24 mouse cellular contexts compared by ENCODE assay signal in genomic region chr17:43128908-43129533, GRCm38 (mm10).
DNase-seq lines count a peak whose midpoint lies in the region; ATAC-seq and TF ChIP-seq lines count a peak whose summit lies in the region.
"Had no signal": no experiment of that assay in that cellular context is flagged by ENCODE, and none has a peak within 500 bp of the region (broad histone marks: within the 10 kb centered on the region; RNA-seq: fewer than 3 reads in every experiment).

No protein-coding gene starts in this region.

- H3K4me1 ChIP-seq in limb, embryonic 13.5 days = no peaks in the 10 kb centered on the region
- H3K4me1 ChIP-seq in limb, embryonic 10.5 days = no peaks in the 10 kb centered on the region
- H3K4me1 ChIP-seq in limb, embryonic 14.5 days (ENCODE audit: control insufficient read depth, insufficient read depth, low read length) = no peaks in the 10 kb centered on the region
- H3K4me1 ChIP-seq: embryonic facial prominence, embryonic 10.5 days; embryonic facial prominence, embryonic 12.5 days; forebrain, embryonic 13.5 days; forebrain, embryonic 15.5 days had no signal

- no peak overlapping the region for H3K4me3 ChIP-seq in limb, embryonic 13.5 days
- H3K4me3 ChIP-seq in limb, embryonic 10.5 days = no peak overlapping the region
- H3K4me3 ChIP-seq in limb, embryonic 14.5 days (replicated peaks; ENCODE audit: low read length) = no peak overlapping the region
- H3K4me3 ChIP-seq: embryonic facial prominence, embryonic 10.5 days; embryonic facial prominence, embryonic 12.5 days; forebrain, embryonic 13.5 days; forebrain, embryonic 15.5 days had no signal

- WGBS in limb, embryonic 13.5 days = 68% methylated on average over 7 of the region's 7 CpGs
- WGBS in limb, embryonic 10.5 days = 87% methylated on average over 7 of the region's 7 CpGs
- WGBS in limb, embryonic 14.5 days = 68% methylated on average over 7 of the region's 7 CpGs

- no peak overlapping the region for H3K27ac ChIP-seq in limb, embryonic 13.5 days
- H3K27ac ChIP-seq in limb, embryonic 10.5 days = no peak overlapping the region
- no peak overlapping the region for H3K27ac ChIP-seq in limb, embryonic 14.5 days (replicated peaks; ENCODE audit: low read depth, low read length)
- H3K27ac ChIP-seq: embryonic facial prominence, embryonic 10.5 days; embryonic facial prominence, embryonic 12.5 days; forebrain, embryonic 13.5 days; forebrain, embryonic 15.5 days had no signal

- H3K36me3 ChIP-seq in limb, embryonic 13.5 days = no peaks in the 10 kb centered on the region
- no peaks in the 10 kb centered on the region for H3K36me3 ChIP-seq in limb, embryonic 10.5 days
- H3K36me3 ChIP-seq in limb, embryonic 14.5 days (ENCODE audit: control insufficient read depth, insufficient read depth, low read length) = no peaks in the 10 kb centered on the region
- H3K36me3 ChIP-seq: embryonic facial prominence, embryonic 10.5 days; embryonic facial prominence, embryonic 12.5 days; forebrain, embryonic 15.5 days; G1E had no signal

- TF ChIP-seq POLR2A in limb, embryonic 14.5 days (IDR thresholded peaks at IDR 0.05; ENCODE audit: borderline replicate concordance, extremely low read depth, insufficient read depth, insufficient read length) = no peak

- H3K9me3 ChIP-seq in limb, embryonic 13.5 days = no peaks in the 10 kb centered on the region
- H3K9me3 ChIP-seq in limb, embryonic 10.5 days (replicated peaks) = no peaks in the 10 kb centered on the region
- H3K9me3 ChIP-seq in limb, embryonic 14.5 days (ENCODE audit: control insufficient read depth, low read length) = no peaks in the 10 kb centered on the region
- H3K9me3 ChIP-seq: embryonic facial prominence, embryonic 10.5 days; embryonic facial prominence, embryonic 12.5 days; forebrain, embryonic 13.5 days; forebrain, embryonic 15.5 days had no signal

- H3K27me3 ChIP-seq in limb, embryonic 13.5 days = no peaks in the 10 kb centered on the region
- H3K27me3 ChIP-seq in limb, embryonic 10.5 days (ENCODE audit: low read depth, poor library complexity, severe bottlenecking) = no peaks in the 10 kb centered on the region
- no peaks in the 10 kb centered on the region for H3K27me3 ChIP-seq in limb, embryonic 14.5 days (ENCODE audit: control insufficient read depth, insufficient read depth, low read length)
- H3K27me3 ChIP-seq: CH12.LX; embryonic facial prominence, embryonic 12.5 days; forebrain, embryonic 13.5 days; forebrain, embryonic 15.5 days; Patski had no signal

- ATAC-seq in limb, embryonic 13.5 days (ENCODE audit: low FRiP score, low read depth) = peak; percentile 86
- peak; percentile 72 for ATAC-seq in limb, embryonic 14.5 days (ENCODE audit: low FRiP score, low read depth)
- ATAC-seq: activated CD4-positive, CD25-positive, alpha-beta regulatory T cell, adult 4 months; CD4-positive, CD25-positive, alpha-beta regulatory T cell, adult 4 months; forebrain, embryonic 13.5 days; forebrain, embryonic 15.5 days; Patski had no signal

- H3K4me2 ChIP-seq in limb, embryonic 13.5 days (replicated peaks) = no peak overlapping the region
- no peak overlapping the region for H3K4me2 ChIP-seq in limb, embryonic 14.5 days (replicated peaks; ENCODE audit: low read depth, low read length, severe bottlenecking)
- H3K4me2 ChIP-seq: embryonic facial prominence, embryonic 12.5 days; forebrain, embryonic 13.5 days; forebrain, embryonic 15.5 days had no signal

- peak; percentile 24 for DNase-seq in heart, adult 11 months
- no peak for DNase-seq in heart, postnatal 4 days
- DNase-seq in limb, embryonic 10.5 days (ENCODE audit: low spot score) = no peak
- peak; percentile 42 for DNase-seq in limb, embryonic 14.5 days (ENCODE audit: low spot score)
- no peak for DNase-seq in layer of hippocampus, postnatal 14 days (ENCODE audit: low spot score in 2 of 2)
- DNase-seq: adrenal gland, adult 8-10 months; adrenal gland, postnatal 14 days; adrenal gland, postnatal 36 days; B cell, adult 2 months; cerebellum, adult 11-12 months; cerebellum, adult 2 months; cerebellum, adult 9-10 months; cerebellum, postnatal 10 days; cerebellum, postnatal 25 days had no signal

- H3K9ac ChIP-seq in limb, embryonic 13.5 days = no peak overlapping the region
- no peak overlapping the region for H3K9ac ChIP-seq in limb, embryonic 14.5 days (ENCODE audit: low read depth, low read length, severe bottlenecking)
- H3K9ac ChIP-seq: embryonic facial prominence, embryonic 12.5 days; forebrain, embryonic 13.5 days; forebrain, embryonic 15.5 days had no signal

Comparison
In these comparisons a context has a peak if more than half of its experiments do, and no peak if none do; other contexts are left out.
1. DNase-seq: peak in heart, adult 11 months (single experiment) and limb, embryonic 14.5 days (single experiment); none in heart, postnatal 4 days (single experiment), limb, embryonic 10.5 days (single experiment) and layer of hippocampus, postnatal 14 days (0 of 2).